In genomic region chr6:48227431-48227830, GRCm38 (mm10) we compare ENCODE assay signal across 10 mouse cellular contexts.
DNase-seq lines count a peak whose midpoint lies in the region; ATAC-seq and TF ChIP-seq lines count a peak whose summit lies in the region.
"Had no signal": no experiment of that assay in that cellular context is flagged by ENCODE, and none has a peak within 500 bp of the region (broad histone marks: within the 10 kb centered on the region; RNA-seq: fewer than 3 reads in every experiment).

No protein-coding gene starts in this region.

- no peaks in the 10 kb centered on the region for H3K36me3 ChIP-seq in midbrain, postnatal 0 days (ENCODE audit: insufficient read depth, low read length)
- H3K36me3 ChIP-seq in midbrain, embryonic 13.5 days: no peaks in the 10 kb centered on the region
- no peaks in the 10 kb centered on the region for H3K36me3 ChIP-seq in forebrain, embryonic 10.5 days (replicated peaks)

- WGBS in midbrain, postnatal 0 days: 60% methylated on average over 9 of the region's 9 CpGs
- WGBS in midbrain, embryonic 13.5 days: 62% methylated on average over 9 of the region's 9 CpGs
- whole genome bisulfite sequencing in forebrain, embryonic 10.5 days: 61% methylated on average over 9 of the region's 9 CpGs

- no peak for TF ChIP-seq CTCF in midbrain, postnatal 0 days (IDR thresholded peaks at IDR 0.05)

- H3K4me2 ChIP-seq in midbrain, postnatal 0 days (ENCODE audit: low read depth, low read length, poor library complexity, severe bottlenecking): no peak overlapping the region
- H3K4me2 ChIP-seq in midbrain, embryonic 13.5 days (replicated peaks): no peak overlapping the region

- H3K27me3 ChIP-seq in midbrain, postnatal 0 days (ENCODE audit: insufficient read depth, low read length): no peaks in the 10 kb centered on the region
- no peaks in the 10 kb centered on the region for H3K27me3 ChIP-seq in midbrain, embryonic 13.5 days
- no peaks in the 10 kb centered on the region for H3K27me3 ChIP-seq in forebrain, embryonic 10.5 days (ENCODE audit: poor library complexity, severe bottlenecking)

- H3K9ac ChIP-seq in midbrain, postnatal 0 days (replicated peaks; ENCODE audit: low read length, poor library complexity, severe bottlenecking): no peak overlapping the region
- no peak overlapping the region for H3K9ac ChIP-seq in midbrain, embryonic 13.5 days (replicated peaks)

- no peak overlapping the region for H3K4me3 ChIP-seq in midbrain, postnatal 0 days (ENCODE audit: low read depth, low read length)
- no peak overlapping the region for H3K4me3 ChIP-seq in midbrain, embryonic 13.5 days (replicated peaks)
- no peak overlapping the region for H3K4me3 ChIP-seq in forebrain, embryonic 10.5 days

- H3K9me3 ChIP-seq in midbrain, postnatal 0 days (ENCODE audit: low read length): no peaks in the 10 kb centered on the region
- no peaks in the 10 kb centered on the region for H3K9me3 ChIP-seq in midbrain, embryonic 13.5 days
- no peaks in the 10 kb centered on the region for H3K9me3 ChIP-seq in forebrain, embryonic 10.5 days

- no peaks in the 10 kb centered on the region for H3K4me1 ChIP-seq in midbrain, postnatal 0 days (ENCODE audit: insufficient read depth, low read length)
- H3K4me1 ChIP-seq in midbrain, embryonic 13.5 days (replicated peaks): no peaks in the 10 kb centered on the region
- no peaks in the 10 kb centered on the region for H3K4me1 ChIP-seq in forebrain, embryonic 10.5 days

- H3K27ac ChIP-seq in midbrain, postnatal 0 days (ENCODE audit: low read depth, low read length): no peak overlapping the region
- H3K27ac ChIP-seq in midbrain, embryonic 13.5 days: no peak overlapping the region
- no peak overlapping the region for H3K27ac ChIP-seq in forebrain, embryonic 10.5 days

- no peak for ATAC-seq in midbrain, postnatal 0 days (ENCODE audit: low FRiP score)
- ATAC-seq in midbrain, embryonic 13.5 days: no peak
- ATAC-seq: activated CD4-positive, CD25-positive, alpha-beta regulatory T cell, adult 4 months; inflammation-experienced regulatory T-cells, adult 6 months had no signal

- DNase-seq in cerebellum, postnatal 25 days: peak; percentile 11 to 24
- no peak for DNase-seq in cerebellum, adult 18-20 months
- peak; percentile 9 for DNase-seq in midbrain, postnatal 0 days (ENCODE audit: low spot score)
- peak; percentile 17 for DNase-seq in kidney, adult 9 months
- DNase-seq in testis, postnatal 10 days (ENCODE audit: low spot score): peak; percentile 48
- no peak for DNase-seq in forebrain, embryonic 10.5 days (ENCODE audit: extremely low spot score, low spot score)
- no peak for DNase-seq in layer of hippocampus, adult 9-10 months (ENCODE audit: low spot score)

Comparison
In these comparisons a context has a peak if more than half of its experiments do, and no peak if none do; other contexts are left out.
1. DNase-seq: peak in cerebellum, postnatal 25 days (2 of 2), midbrain, postnatal 0 days (single experiment), kidney, adult 9 months (single experiment) and testis, postnatal 10 days (single experiment); none in cerebellum, adult 18-20 months (0 of 2), forebrain, embryonic 10.5 days (single experiment) and layer of hippocampus, adult 9-10 months (single experiment).